Mouse (Mus musculus) kidney, adult 8-10 months (tissue): Measurements from ENCODE around the gene Fcgr1.
"Not testable (repeated sequence)": the region's sequence is repeated elsewhere in the genome, so short reads cannot be mapped to it uniquely, and the experiment has no call there.

Source experiments
- DNase-seq, 2 experiments: peaks; one replicate each; pipeline ENCODE4 v3.0.0; 2022

The Fcgr1 gene

GRCm38 (mm10) chr3:96247356-96248140 lies 46.2 kb downstream of the Fcgr1 start:
- no peak for DNase-seq

DNA sequence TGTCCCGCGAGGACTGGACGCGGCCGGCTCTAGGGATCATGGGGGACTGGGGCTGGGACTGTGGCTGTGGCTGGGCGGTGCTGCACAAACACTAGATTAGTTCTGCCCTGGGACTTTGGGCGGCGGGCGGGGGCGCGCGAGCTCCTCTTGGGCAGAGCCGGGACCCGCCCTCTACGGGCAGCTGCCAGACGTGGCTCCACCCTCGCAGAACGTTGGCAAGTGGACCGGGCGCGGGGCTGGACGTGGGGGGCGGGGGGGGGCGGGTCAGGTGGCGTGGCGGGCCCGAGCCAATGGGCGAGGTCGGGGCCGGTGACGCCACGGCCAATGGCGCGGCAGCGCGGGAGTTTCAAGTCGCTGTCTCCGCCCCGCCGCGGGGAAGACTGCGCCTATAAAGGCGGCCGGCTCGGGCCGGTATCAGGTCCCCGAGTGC lies 47.3 kb downstream of the Fcgr1 start, which contains the start of gene Hist2h3c1:
Hist2h3c1 (plus strand) TSS at position 259 of the 430 bp plus-strand sequence.
- not testable (repeated sequence) for DNase-seq

GRCm38 (mm10) chr3:96246018-96246417 lies 47.8 kb downstream of the Fcgr1 start:
- DNase-seq: not testable (repeated sequence)

- peak; percentile 87 for DNase-seq
Observed at GRCm38 (mm10) chr3:96245003-96245886, 48.5 kb downstream of the Fcgr1 start, which contains the start of gene Hist2h2aa1. Gene Hist2h2aa1 (plus strand): TSS chr3:96245497.

GRCm38 (mm10) chr3:96243921-96244572 lies 49.7 kb downstream of the Fcgr1 start:
- DNase-seq: peak in 1 of 2 experiments; percentile 41

- DNase-seq: no peak
Observed at GRCm38 (mm10) chr3:96240799-96241197, 53.0 kb downstream of the Fcgr1 start.

DNA sequence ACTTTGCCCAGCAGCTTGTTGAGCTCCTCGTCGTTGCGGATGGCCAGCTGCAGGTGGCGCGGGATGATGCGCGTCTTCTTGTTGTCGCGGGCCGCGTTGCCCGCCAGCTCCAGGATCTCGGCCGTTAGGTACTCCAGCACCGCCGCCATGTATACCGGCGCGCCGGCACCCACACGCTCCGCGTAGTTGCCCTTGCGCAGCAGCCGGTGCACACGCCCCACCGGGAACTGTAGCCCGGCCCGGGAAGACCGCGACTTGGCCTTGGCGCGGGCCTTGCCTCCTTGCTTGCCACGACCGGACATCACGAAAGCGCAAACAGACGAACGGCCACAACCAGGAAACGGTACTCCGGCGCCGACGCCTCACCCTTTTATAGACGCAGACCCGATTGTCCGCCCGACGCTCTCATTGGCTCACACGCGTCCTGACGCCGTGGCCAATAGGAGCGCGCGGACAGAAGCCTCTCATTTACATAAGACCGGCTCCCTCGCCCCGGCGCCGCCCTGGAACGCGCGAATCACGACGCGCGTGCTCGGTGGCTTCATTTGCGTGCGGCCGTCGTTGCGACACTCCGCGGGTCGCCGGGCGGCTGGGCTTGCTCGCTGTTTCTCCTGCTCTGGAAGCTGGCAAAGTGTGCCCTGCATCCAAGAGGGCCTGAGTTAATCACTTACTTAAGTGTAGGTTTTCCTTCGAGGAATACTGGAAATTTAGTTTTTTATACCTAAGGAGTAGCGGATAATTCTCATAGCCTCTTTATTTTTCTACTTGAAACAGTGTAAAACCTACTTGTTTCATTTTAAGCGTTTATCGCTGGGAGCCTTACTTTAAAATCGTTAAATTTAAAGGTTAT lies 53.6 kb downstream of the Fcgr1 start, which contains the start of gene Hist2h2aa2:
Hist2h2aa2 (minus strand) TSS at position 328 of the 850 bp plus-strand sequence.
- peak; percentile 96 to 98 for DNase-seq

DNA sequence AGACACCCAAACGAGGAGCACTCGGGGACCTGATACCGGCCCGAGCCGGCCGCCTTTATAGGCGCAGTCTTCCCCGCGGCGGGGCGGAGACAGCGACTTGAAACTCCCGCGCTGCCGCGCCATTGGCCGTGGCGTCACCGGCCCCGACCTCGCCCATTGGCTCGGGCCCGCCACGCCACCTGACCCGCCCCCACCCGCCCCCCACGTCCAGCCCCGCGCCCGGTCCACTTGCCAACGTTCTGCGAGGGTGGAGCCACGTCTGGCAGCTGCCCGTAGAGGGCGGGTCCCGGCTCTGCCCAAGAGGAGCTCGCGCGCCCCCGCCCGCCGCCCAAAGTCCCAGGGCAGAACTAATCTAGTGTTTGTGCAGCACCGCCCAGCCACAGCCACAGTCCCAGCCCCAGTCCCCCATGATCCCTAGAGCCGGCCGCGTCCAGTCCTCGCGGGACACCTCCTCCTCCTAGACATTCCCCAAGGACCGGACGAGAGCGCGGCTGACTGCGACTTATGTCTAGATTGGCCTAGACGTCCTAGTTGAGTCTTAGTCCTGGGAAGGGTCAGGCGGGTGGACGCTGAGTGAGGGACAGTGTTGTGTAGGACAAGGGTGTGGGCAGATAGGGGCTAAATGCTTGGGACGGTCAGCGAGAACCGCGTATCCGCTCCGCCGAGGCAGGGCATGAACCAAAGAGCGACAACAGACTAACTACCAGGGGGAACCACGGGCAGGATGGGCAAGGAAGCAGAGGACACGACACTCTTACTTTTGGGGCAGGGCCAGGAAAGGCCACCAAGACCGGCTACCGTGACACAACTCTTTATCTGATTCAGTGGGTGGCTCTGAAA lies 54.6 kb downstream of the Fcgr1 start, which contains the start of gene Hist2h3c2:
Hist2h3c2 (minus strand) TSS at position 174 of the 840 bp plus-strand sequence.
- DNase-seq: peak in 1 of 2 experiments; percentile 40

DNA sequence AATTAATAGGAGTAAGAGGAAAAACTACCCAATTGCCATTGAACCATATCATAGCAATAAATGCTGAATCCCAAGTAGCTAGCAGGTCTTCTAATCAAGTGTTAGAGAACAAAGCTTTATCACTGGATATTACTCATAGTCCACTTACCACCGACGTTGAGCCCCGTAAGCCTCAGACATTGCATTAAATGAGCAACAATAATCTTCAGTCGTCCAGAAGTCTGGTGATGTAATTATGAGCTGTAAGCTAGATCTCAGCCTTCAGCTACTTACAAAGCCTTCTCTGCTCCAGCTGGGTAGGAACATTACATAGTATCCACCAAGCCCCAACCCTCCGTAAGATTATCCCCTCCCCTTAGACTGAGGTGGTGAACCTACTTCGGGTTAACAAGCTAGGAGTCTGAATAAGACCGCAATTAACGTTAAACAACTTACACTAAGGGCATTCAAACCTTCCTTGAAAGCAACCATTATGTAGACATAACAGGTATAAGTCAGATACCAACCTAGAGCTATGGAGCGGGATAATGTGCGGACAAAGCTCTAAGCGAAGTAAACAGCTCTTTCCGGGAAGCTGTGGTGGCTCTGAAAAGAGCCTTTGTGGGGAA lies 55.8 kb downstream of the Fcgr1 start:
- DNase-seq: no peak

GRCm38 (mm10) chr3:96237335-96237903 lies 56.4 kb downstream of the Fcgr1 start:
- no peak for DNase-seq

GRCm38 (mm10) chr3:96236834-96237334 lies 56.9 kb downstream of the Fcgr1 start:
- DNase-seq: no peak

DNA sequence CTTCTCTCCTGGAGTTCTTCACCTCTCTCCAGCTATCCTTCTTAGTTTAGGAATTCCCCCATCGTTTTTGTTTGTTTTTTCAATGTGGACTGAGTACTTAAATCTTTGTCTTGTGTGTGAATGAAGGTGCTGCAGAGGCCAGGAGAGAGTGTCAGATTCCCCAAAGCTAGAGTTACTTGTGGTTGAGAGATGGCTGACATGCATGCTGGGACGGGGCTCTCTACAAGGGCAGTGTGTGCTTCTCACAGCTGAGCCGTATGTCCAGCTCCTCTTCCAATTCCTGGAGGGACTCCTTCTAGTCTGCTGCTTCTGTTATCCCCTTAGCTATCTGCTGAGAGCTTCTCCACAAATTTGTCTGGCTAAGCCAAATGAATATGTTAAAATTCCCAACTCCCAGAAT lies 57.9 kb downstream of the Fcgr1 start:
- no peak for DNase-seq

DNA sequence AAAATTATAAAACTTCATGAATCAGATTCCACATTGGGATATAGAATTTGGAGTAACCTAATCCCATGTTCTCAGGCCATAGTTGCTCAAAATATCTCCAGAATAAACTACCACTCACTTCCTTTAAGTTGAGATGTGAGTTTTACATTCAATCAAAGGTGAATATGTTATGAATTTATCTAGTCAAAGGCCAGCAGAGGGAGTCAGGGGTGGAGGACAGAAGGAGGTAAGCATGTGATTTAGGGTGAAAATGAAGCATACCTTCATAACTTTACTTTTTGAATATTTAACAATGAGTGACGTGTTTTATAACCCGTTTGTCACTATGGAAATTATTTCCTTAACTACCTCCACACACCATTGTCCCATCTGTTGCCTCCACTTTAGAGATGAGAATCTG lies 58.9 kb downstream of the Fcgr1 start:
- DNase-seq: no peak
